Mouse (Mus musculus) liver, embryonic 12.5 days (tissue): ENCODE measurements around the gene Dtl. TPM values are rescaled to one million over a fixed set of nuclear protein-coding genes. Genes with fewer than 3 reads are reported as not detected.

Source experiments
- ATAC-seq: fragments of 200-750 bp; cut with Nextera tagmentation; 2 replicates; pipeline ENCODE4 v1.8.0; 2017; ENCODE audit warnings: moderate number of reproducible peaks, mild to moderate bottlenecking, moderate library complexity
- H3K27ac ChIP-seq: fragments of 300-500 bp; sonication (generic); 2 replicates; pipeline ENCODE4 v1.5.1; 2016; ENCODE audit warnings: mild to moderate bottlenecking
- H3K27me3 ChIP-seq: fragments of 300-500 bp; sonication (generic); replicated peaks from 2 replicates; pipeline ENCODE4 v1.6.1; 2016; ENCODE audit warnings: mild to moderate bottlenecking, moderate library complexity
- H3K36me3 ChIP-seq: fragments of 300-500 bp; sonication (generic); 2 replicates; pipeline ENCODE4 v1.6.1; 2016; ENCODE audit warnings: mild to moderate bottlenecking, moderate library complexity
- H3K4me1 ChIP-seq: fragments of 300-500 bp; sonication (generic); 2 replicates; pipeline ENCODE4 v1.6.1; 2016
- H3K4me2 ChIP-seq: fragments of 300-500 bp; sonication (generic); 2 replicates; pipeline ENCODE4 v1.6.1; 2016; ENCODE audit warnings: mild to moderate bottlenecking, moderate library complexity
- H3K4me3 ChIP-seq: fragments of 300-500 bp; sonication (generic); 2 replicates; pipeline ENCODE4 v1.5.1; 2016; ENCODE audit warnings: mild to moderate bottlenecking, moderate library complexity
- H3K9ac ChIP-seq: fragments of 300-500 bp; sonication (generic); 2 replicates; pipeline ENCODE4 v1.6.1; 2016; ENCODE audit warnings: mild to moderate bottlenecking, moderate library complexity
- H3K9me3 ChIP-seq: fragments of 300-500 bp; sonication (generic); replicated peaks from 2 replicates; pipeline ENCODE4 v1.6.1; 2016; ENCODE audit warnings: mild to moderate bottlenecking, moderate library complexity
- WGBS: fragments of 180-500 bp; shearing (Covaris S2); methylation state at CpG from one replicate; pipeline ENCODE4 v1.1.7; 2016; ENCODE audit not compliant: insufficient replicate concordance; 5-methylcytosine and 5-hydroxymethylcytosine counted together
- polyA plus RNA-seq: library from polyadenylated mRNA; unstranded; fragments of >200 nt; fragmentation: Nextera tagmentation; extraction: Ambion mirVana; gene quantifications from 2 replicates; pipeline ENCODE4 v1.2.1, GENCODE M21; 2016

Dtl gene
- polyA plus RNA-seq, 1 experiment from 2014 or later, result 60.2 TPM

- Histone ChIP-seq H3K9me3 (no peaks in the 10 kb centered on the region), H3K4me3 (peak overlapping the region; percentile 85), H3K27ac (peak overlapping the region; percentile 87), H3K4me2 (peak overlapping the region; percentile 84), H3K27me3 (no peaks in the 10 kb centered on the region), H3K4me1 (peaks cover 55% of the 10 kb centered on the region), H3K9ac (peak overlapping the region; percentile 84), H3K36me3 (peaks cover 48% of the 10 kb centered on the region)
- 1% methylated on average over 13 of the region's 13 CpGs for WGBS
- no peak for ATAC-seq
Observed at GRCm38 (mm10) chr1:191573906-191574639, 1.3 kb downstream of the Dtl start.

GRCm38 (mm10) chr1:191570415-191570814 is 4.9 kb downstream of the Dtl start:
- H3K9ac ChIP-seq, result no peak overlapping the region

GRCm38 (mm10) chr1:191569625-191570024 is 5.7 kb downstream of the Dtl start:
- H3K36me3 ChIP-seq, result peaks cover 76% of the 10 kb centered on the region
- no peak for ATAC-seq
- WGBS, result 88% methylated on average over 2 of the region's 2 CpGs

More at GRCm38 (mm10) chr1:191570415-191570814, 4.9 kb downstream of the Dtl start:
- Histone ChIP-seq H3K9me3 (no peaks in the 10 kb centered on the region), H3K36me3 (peaks cover 68% of the 10 kb centered on the region), H3K4me3 (no peak overlapping the region), H3K27me3 (no peaks in the 10 kb centered on the region), H3K4me2 (no peak overlapping the region), H3K27ac (no peak overlapping the region), H3K4me1 (peaks cover 37% of the 10 kb centered on the region)
- WGBS, result 60% methylated on average over 3 of the region's 3 CpGs
- ATAC-seq, result no peak

GRCm38 (mm10) chr1:191567859-191568258 is 7.5 kb downstream of the Dtl start:
- Histone ChIP-seq H3K36me3 (peaks cover 88% of the 10 kb centered on the region), H3K9ac (no peak overlapping the region), H3K4me2 (no peak overlapping the region), H3K9me3 (no peaks in the 10 kb centered on the region), H3K4me1 (peaks cover 24% of the 10 kb centered on the region), H3K27ac (no peak overlapping the region), H3K27me3 (no peaks in the 10 kb centered on the region), H3K4me3 (no peak overlapping the region)
- no peak for ATAC-seq
- 75% methylated on average over 1 of the region's 1 CpGs for WGBS

More at GRCm38 (mm10) chr1:191569625-191570024, 5.7 kb downstream of the Dtl start:
- Histone ChIP-seq H3K9me3 (no peaks in the 10 kb centered on the region), H3K27me3 (no peaks in the 10 kb centered on the region), H3K27ac (no peak overlapping the region), H3K4me3 (no peak overlapping the region), H3K9ac (no peak overlapping the region), H3K4me2 (no peak overlapping the region), H3K4me1 (peaks cover 37% of the 10 kb centered on the region)

- Histone ChIP-seq H3K27ac (no peak overlapping the region), H3K9me3 (no peaks in the 10 kb centered on the region), H3K27me3 (no peaks in the 10 kb centered on the region), H3K9ac (no peak overlapping the region), H3K36me3 (peaks cover 92% of the 10 kb centered on the region), H3K4me3 (no peak overlapping the region), H3K4me1 (no peaks in the 10 kb centered on the region), H3K4me2 (no peak overlapping the region)
- no peak for ATAC-seq
- WGBS, result 65% methylated on average over 6 of the region's 6 CpGs
Observed at GRCm38 (mm10) chr1:191562823-191563365, 12.4 kb downstream of the Dtl start.

- H3K9ac ChIP-seq, result no peak overlapping the region
- ATAC-seq, result no peak
- H3K9me3 ChIP-seq, result no peaks in the 10 kb centered on the region
- H3K27me3 ChIP-seq, result no peaks in the 10 kb centered on the region
- H3K4me3 ChIP-seq, result no peak overlapping the region
- H3K4me2 ChIP-seq, result no peak overlapping the region
- H3K27ac ChIP-seq, result no peak overlapping the region
- H3K4me1 ChIP-seq, result no peaks in the 10 kb centered on the region
- peaks cover 92% of the 10 kb centered on the region for H3K36me3 ChIP-seq
- 78% methylated on average over 5 of the region's 5 CpGs for WGBS
Observed at GRCm38 (mm10) chr1:191559779-191560178, 15.6 kb downstream of the Dtl start.

- ATAC-seq, result no peak
- Histone ChIP-seq H3K27ac (no peak overlapping the region), H3K9me3 (no peaks in the 10 kb centered on the region), H3K4me1 (no peaks in the 10 kb centered on the region), H3K4me3 (no peak overlapping the region), H3K27me3 (no peaks in the 10 kb centered on the region), H3K36me3 (peaks cover 94% of the 10 kb centered on the region), H3K9ac (no peak overlapping the region), H3K4me2 (no peak overlapping the region)
- WGBS, result 73% methylated on average over 8 of the region's 8 CpGs
Observed at GRCm38 (mm10) chr1:191557109-191557508, 18.2 kb downstream of the Dtl start.

GRCm38 (mm10) chr1:191550786-191551185 is 24.6 kb downstream of the Dtl start:
- no peak overlapping the region for H3K4me3 ChIP-seq
- no peak overlapping the region for H3K9ac ChIP-seq
- peaks cover 89% of the 10 kb centered on the region for H3K36me3 ChIP-seq
- H3K4me1 ChIP-seq, result no peaks in the 10 kb centered on the region
- ATAC-seq, result no peak
- no peak overlapping the region for H3K4me2 ChIP-seq
- no peaks in the 10 kb centered on the region for H3K27me3 ChIP-seq
- H3K27ac ChIP-seq, result no peak overlapping the region
- no peaks in the 10 kb centered on the region for H3K9me3 ChIP-seq
- WGBS, result 84% methylated on average over 4 of the region's 4 CpGs

GRCm38 (mm10) chr1:191543747-191544146 is 31.6 kb downstream of the Dtl start:
- no peak for ATAC-seq
- 63% methylated on average over 3 of the region's 3 CpGs for WGBS

GRCm38 (mm10) chr1:191541619-191542018 is 33.7 kb downstream of the Dtl start:
- Histone ChIP-seq H3K9ac (no peak overlapping the region), H3K27ac (no peak overlapping the region), H3K36me3 (peaks cover 97% of the 10 kb centered on the region), H3K4me2 (no peak overlapping the region), H3K4me3 (no peak overlapping the region), H3K27me3 (no peaks in the 10 kb centered on the region), H3K9me3 (no peaks in the 10 kb centered on the region), H3K4me1 (no peaks in the 10 kb centered on the region)
- 71% methylated on average over 4 of the region's 4 CpGs for WGBS
- ATAC-seq, result no peak

More at GRCm38 (mm10) chr1:191543747-191544146, 31.6 kb downstream of the Dtl start:
- peaks cover 97% of the 10 kb centered on the region for H3K36me3 ChIP-seq
- no peak overlapping the region for H3K9ac ChIP-seq
- H3K27me3 ChIP-seq, result no peaks in the 10 kb centered on the region
- H3K4me3 ChIP-seq, result no peak overlapping the region
- H3K4me2 ChIP-seq, result no peak overlapping the region
- no peaks in the 10 kb centered on the region for H3K9me3 ChIP-seq
- no peak overlapping the region for H3K27ac ChIP-seq
- no peaks in the 10 kb centered on the region for H3K4me1 ChIP-seq

- WGBS, result 89% methylated on average over 9 of the region's 9 CpGs
- Histone ChIP-seq H3K27ac (no peak overlapping the region), H3K4me1 (no peaks in the 10 kb centered on the region), H3K9me3 (no peaks in the 10 kb centered on the region), H3K9ac (no peak overlapping the region), H3K4me2 (no peak overlapping the region), H3K27me3 (no peaks in the 10 kb centered on the region), H3K4me3 (no peak overlapping the region), H3K36me3 (peaks cover 96% of the 10 kb centered on the region)
- no peak for ATAC-seq
Observed at GRCm38 (mm10) chr1:191541014-191541413, 34.3 kb downstream of the Dtl start.

- H3K36me3 ChIP-seq, result peaks cover 95% of the 10 kb centered on the region
- no peak for ATAC-seq
Observed at GRCm38 (mm10) chr1:191540300-191540699, 35.0 kb downstream of the Dtl start.

More at GRCm38 (mm10) chr1:191540300-191540699, 35.0 kb downstream of the Dtl start:
- no peaks in the 10 kb centered on the region for H3K27me3 ChIP-seq
- no peak overlapping the region for H3K4me3 ChIP-seq
- 81% methylated on average over 2 of the region's 2 CpGs for WGBS
- no peak overlapping the region for H3K27ac ChIP-seq
- H3K9ac ChIP-seq, result no peak overlapping the region
- H3K4me1 ChIP-seq, result no peaks in the 10 kb centered on the region
- no peaks in the 10 kb centered on the region for H3K9me3 ChIP-seq
- H3K4me2 ChIP-seq, result no peak overlapping the region
